Mouse (Mus musculus) brain, embryonic 14.5 days (tissue): ENCODE data around the gene Hook2.

Source experiments
- CTCF ChIP-seq: fragments of 200-500 bp; IDR thresholded peaks from 2 replicates; pipeline ENCODE4 v1.5.1; 2012; ENCODE audit warnings: inconsistent platforms, mild to moderate bottlenecking, moderate library complexity, borderline replicate concordance; ENCODE audit not compliant: insufficient read depth, insufficient read length; ENCODE audit errors: extremely low read depth
- POLR2A ChIP-seq: fragments of 200-500 bp; IDR thresholded peaks from 2 replicates; pipeline ENCODE4 v1.6.1; 2012; ENCODE audit warnings: mild to moderate bottlenecking, inconsistent platforms, borderline replicate concordance; ENCODE audit not compliant: poor library complexity, insufficient read depth, insufficient read length, severe bottlenecking; ENCODE audit errors: extremely low read depth

DNA sequence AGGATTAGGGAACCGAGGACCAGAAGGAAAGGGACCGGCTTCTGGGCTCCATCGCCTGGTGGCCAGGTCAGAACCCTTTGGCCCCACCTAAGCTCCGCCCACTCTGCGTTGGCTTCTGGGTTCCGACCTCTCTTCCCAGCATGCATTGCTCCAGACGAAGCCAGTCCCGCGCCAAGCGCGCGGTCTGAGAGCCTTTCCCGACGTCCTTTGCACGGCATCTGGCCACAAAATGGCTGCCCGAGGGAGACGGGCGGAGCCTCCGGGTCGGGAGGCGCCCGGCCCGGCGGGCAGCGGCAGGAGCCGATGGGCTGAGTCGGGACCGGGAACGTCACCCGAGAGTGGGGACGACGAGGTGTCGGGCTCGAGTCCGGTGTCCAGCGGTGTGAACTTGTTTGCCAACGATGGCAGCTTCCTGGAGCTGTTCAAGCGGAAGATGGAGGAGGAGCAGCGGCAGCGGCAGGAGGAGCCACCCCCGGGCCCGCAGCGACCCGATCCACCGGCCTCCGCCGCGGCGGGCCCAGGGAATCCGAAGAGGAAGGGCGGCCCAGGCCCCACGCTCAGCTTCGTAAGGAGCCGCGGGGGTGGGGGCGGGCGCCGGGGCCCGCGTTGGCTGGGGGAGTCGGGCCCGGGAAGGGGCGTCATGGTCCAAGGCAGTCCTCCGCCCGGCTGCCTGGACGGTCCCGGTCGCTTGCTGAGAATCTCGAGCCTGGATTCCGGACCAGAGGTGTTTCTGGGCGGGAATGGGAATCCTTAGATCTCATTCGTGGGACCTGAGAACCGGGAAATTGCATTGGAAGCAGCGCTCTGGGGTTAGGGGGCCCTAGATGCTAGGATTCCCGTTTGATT, 36.5 kb downstream of the Hook2 start, which contains the start of gene Trir:
- TF ChIP-seq POLR2A = peak; percentile 96
- no peak for TF ChIP-seq CTCF
